Mouse (Mus musculus): ENCODE data around the gene Tspo2. TPM values are rescaled to one million over a fixed set of nuclear protein-coding genes. Genes with fewer than 3 reads are reported as not detected.
"Not testable (repeated sequence)": the region's sequence is repeated elsewhere in the genome, so short reads cannot be mapped to it uniquely, and the experiment has no call there.

Gene Tspo2
- 2.1 and 3.0 TPM in 2 replicates for polyA plus RNA-seq (2016; fragmentation: Nextera tagmentation; extraction: Ambion mirVana)

DNA sequence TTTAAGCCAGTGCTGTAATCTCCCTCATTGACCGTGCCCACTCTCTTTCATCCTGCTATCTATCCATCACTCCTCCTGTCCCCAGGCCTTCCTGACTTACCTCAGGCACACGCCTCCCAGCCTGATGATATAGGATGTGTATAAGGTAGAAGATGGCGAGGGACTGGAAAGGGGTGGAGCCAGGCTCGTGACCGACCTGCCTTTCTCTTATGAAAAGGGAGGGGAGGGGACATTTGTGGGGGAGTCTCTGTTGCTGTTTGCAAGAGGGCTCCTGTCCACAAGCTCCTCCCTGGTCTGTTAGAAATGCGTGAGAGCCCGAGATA lies at the start of gene Tspo2:
TSS of gene Tspo2 (minus strand) at position 170 of the 323 bp plus-strand sequence.
- no peaks in the 10 kb centered on the region for H3K36me3 ChIP-seq
- no peak within 1 kb of the TSS for H3K9ac ChIP-seq (replicated peaks)
- H3K4me3 ChIP-seq (replicated peaks) = no peak within 1 kb of the TSS
- no peaks in the 10 kb centered on the region for H3K27me3 ChIP-seq
- ATAC-seq (ENCODE audit: insufficient number of reproducible peaks, insufficient read depth, low FRiP score, low TSS enrichment, low read depth) = no peak
- 59% methylated on average over 7 of the region's 7 CpGs for WGBS
- H3K27ac ChIP-seq = no peak within 1 kb of the TSS
- no peak within 1 kb of the TSS for H3K4me2 ChIP-seq
- H3K9me3 ChIP-seq = no peaks in the 10 kb centered on the region
- H3K4me1 ChIP-seq (replicated peaks) = no peaks in the 10 kb centered on the region; the same call in 1 of the 2 replicates

DNA sequence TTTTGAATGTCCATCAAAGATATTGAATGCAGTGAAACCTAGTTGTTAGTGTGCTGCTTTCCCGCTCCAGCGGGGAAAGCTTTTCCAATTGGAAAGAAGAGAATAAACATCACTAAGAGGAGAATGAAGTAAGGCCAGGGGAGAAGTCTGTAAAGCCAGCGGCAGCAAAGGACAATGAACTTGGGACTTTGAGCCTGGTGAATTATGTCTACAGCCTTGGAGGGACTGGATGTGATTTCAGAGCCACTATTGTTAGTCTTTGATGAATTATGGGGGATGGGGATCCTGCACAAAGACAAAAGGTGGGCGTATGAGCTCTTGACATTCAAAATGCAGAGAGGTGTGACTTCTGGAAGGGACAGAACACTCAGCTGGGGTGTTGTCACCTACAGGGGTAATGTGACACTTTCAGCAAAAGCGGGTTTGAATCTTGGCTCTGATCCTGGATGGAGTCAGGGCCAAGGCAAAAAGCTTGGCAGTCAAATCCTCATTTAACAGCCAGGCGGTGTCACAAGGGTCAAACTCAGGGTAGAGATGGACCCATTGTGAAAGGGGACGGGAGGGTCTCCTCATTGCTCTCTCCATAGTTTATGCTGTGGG lies 49.6 kb upstream of the Tspo2 start:
- no peaks in the 10 kb centered on the region for H3K36me3 ChIP-seq
- H3K4me3 ChIP-seq (replicated peaks) = no peak overlapping the region
- WGBS = 81% methylated on average over 7 of the region's 7 CpGs
- peaks cover 11% of the 10 kb centered on the region for H3K4me1 ChIP-seq (replicated peaks)
- H3K4me2 ChIP-seq = no peak overlapping the region
- no peak for ATAC-seq (ENCODE audit: insufficient number of reproducible peaks, insufficient read depth, low FRiP score, low TSS enrichment, low read depth)
- H3K27me3 ChIP-seq = no peaks in the 10 kb centered on the region
- H3K9ac ChIP-seq (replicated peaks) = no peak overlapping the region
- no peak overlapping the region for H3K27ac ChIP-seq
- no peaks in the 10 kb centered on the region for H3K9me3 ChIP-seq

GRCm38 (mm10) chr17:48497986-48498385 lies 46.7 kb upstream of the Tspo2 start:
- 76% methylated on average over 3 of the region's 3 CpGs for WGBS
- no peaks in the 10 kb centered on the region for H3K9me3 ChIP-seq
- H3K4me2 ChIP-seq = no peak overlapping the region
- H3K9ac ChIP-seq (replicated peaks) = no peak overlapping the region
- H3K4me1 ChIP-seq (replicated peaks) = peaks cover 6% of the 10 kb centered on the region
- H3K4me3 ChIP-seq (replicated peaks) = no peak overlapping the region
- H3K36me3 ChIP-seq = no peaks in the 10 kb centered on the region
- H3K27ac ChIP-seq = no peak overlapping the region
- H3K27me3 ChIP-seq = no peaks in the 10 kb centered on the region
- no peak for ATAC-seq (ENCODE audit: insufficient number of reproducible peaks, insufficient read depth, low FRiP score, low TSS enrichment, low read depth)

DNA sequence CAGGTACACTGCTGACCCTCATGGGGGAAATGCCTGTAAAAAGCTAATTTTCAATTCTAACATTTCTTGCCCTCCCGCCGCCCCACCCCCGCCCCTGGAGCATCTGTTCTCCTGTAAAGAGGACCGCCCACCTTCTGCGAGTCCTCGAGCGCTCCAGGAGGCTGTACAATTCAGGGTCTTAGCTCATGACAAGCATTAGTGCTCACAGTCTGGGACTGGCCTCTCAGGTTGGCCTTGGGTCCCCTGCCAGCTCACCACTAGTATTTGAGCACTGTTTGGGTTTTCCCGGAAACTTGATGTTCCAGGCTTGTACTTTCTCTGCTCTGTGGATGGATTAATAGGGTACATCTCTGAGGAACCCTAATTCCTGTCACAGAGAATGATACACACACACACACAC lies 42.7 kb upstream of the Tspo2 start:
- Histone ChIP-seq H3K4me1 (replicated peaks) (peaks cover 6% of the 10 kb centered on the region), H3K27me3 (no peaks in the 10 kb centered on the region), H3K9ac (replicated peaks) (no peak overlapping the region), H3K4me3 (replicated peaks) (no peak overlapping the region), H3K27ac (no peak overlapping the region), H3K36me3 (no peaks in the 10 kb centered on the region), H3K9me3 (no peaks in the 10 kb centered on the region), H3K4me2 (no peak overlapping the region)
- 56% methylated on average over 8 of the region's 8 CpGs for WGBS
- ATAC-seq (ENCODE audit: insufficient number of reproducible peaks, insufficient read depth, low FRiP score, low TSS enrichment, low read depth) = no peak

DNA sequence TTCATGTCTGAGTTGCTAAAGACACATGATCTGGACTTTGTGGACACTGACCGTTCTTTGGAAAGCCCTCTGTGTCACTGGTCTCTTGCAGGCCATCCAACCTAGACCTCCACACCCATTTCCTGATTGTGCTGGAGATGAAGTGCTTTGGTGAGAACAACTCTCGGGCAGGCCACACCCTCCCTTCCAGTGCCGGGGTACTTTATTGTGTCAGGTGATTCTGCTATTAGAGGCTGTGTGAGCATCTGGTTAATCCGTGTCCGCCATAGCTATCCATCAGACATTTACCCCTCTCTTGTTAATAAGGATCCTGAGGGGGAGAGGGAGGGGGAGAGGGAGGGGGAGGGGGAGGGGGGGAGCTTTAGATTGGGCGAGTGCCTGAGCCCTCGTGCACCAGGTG lies 42.3 kb upstream of the Tspo2 start:
- Histone ChIP-seq H3K9ac (replicated peaks) (no peak overlapping the region), H3K27ac (no peak overlapping the region), H3K36me3 (no peaks in the 10 kb centered on the region), H3K27me3 (no peaks in the 10 kb centered on the region), H3K4me2 (no peak overlapping the region), H3K4me1 (replicated peaks) (peaks cover 6% of the 10 kb centered on the region), H3K4me3 (replicated peaks) (no peak overlapping the region), H3K9me3 (no peaks in the 10 kb centered on the region)
- ATAC-seq (ENCODE audit: insufficient number of reproducible peaks, insufficient read depth, low FRiP score, low TSS enrichment, low read depth) = no peak
- WGBS = 37% methylated on average over 7 of the region's 7 CpGs

- H3K4me1 ChIP-seq (replicated peaks) = peaks cover 6% of the 10 kb centered on the region
- 91% methylated on average over 8 of the region's 8 CpGs for WGBS
Measured at GRCm38 (mm10) chr17:48492621-48493020, 41.3 kb upstream of the Tspo2 start.

DNA sequence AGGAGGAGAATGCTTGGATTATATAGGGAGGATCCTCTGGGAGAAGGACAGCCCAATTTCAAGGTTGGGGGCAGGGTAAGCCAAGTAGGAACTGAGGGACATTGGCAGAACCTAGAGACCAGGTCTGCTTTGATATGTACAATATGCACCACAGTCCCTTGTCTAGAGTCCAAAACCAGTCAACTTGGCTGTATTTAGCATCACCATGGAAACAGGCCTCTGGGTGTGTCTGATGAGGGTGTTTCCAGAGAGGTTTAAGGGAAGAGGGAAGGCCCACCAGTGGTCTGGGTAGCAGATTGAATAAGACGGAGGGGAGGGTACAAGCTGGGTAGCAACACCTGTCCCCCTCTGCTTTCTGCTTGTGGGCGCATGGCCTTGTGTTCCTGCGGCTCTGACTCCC lies 38.1 kb upstream of the Tspo2 start:
- 92% methylated on average over 3 of the region's 3 CpGs for WGBS
- H3K4me1 ChIP-seq (replicated peaks) = peaks cover 6% of the 10 kb centered on the region
- H3K9ac ChIP-seq (replicated peaks) = no peak overlapping the region
- no peak overlapping the region for H3K4me3 ChIP-seq (replicated peaks)
- no peaks in the 10 kb centered on the region for H3K36me3 ChIP-seq
- H3K27me3 ChIP-seq = no peaks in the 10 kb centered on the region
- no peak for ATAC-seq (ENCODE audit: insufficient number of reproducible peaks, insufficient read depth, low FRiP score, low TSS enrichment, low read depth)
- H3K27ac ChIP-seq = no peak overlapping the region
- H3K9me3 ChIP-seq = no peaks in the 10 kb centered on the region
- no peak overlapping the region for H3K4me2 ChIP-seq

More at GRCm38 (mm10) chr17:48492621-48493020, 41.3 kb upstream of the Tspo2 start:
- Histone ChIP-seq H3K36me3 (no peaks in the 10 kb centered on the region), H3K9me3 (no peaks in the 10 kb centered on the region), H3K27me3 (no peaks in the 10 kb centered on the region), H3K4me2 (no peak overlapping the region), H3K9ac (replicated peaks) (no peak overlapping the region), H3K4me3 (replicated peaks) (no peak overlapping the region), H3K27ac (no peak overlapping the region)
- no peak for ATAC-seq (ENCODE audit: insufficient number of reproducible peaks, insufficient read depth, low FRiP score, low TSS enrichment, low read depth)

GRCm38 (mm10) chr17:48484191-48484590 lies 32.9 kb upstream of the Tspo2 start:
- no peaks in the 10 kb centered on the region for H3K36me3 ChIP-seq
- H3K4me1 ChIP-seq (replicated peaks) = no peaks in the 10 kb centered on the region
- H3K4me2 ChIP-seq = no peak overlapping the region
- 93% methylated on average over 5 of the region's 5 CpGs for WGBS
- H3K27ac ChIP-seq = no peak overlapping the region
- ATAC-seq (ENCODE audit: insufficient number of reproducible peaks, insufficient read depth, low FRiP score, low TSS enrichment, low read depth) = no peak
- no peaks in the 10 kb centered on the region for H3K27me3 ChIP-seq
- H3K9ac ChIP-seq (replicated peaks) = no peak overlapping the region
- H3K9me3 ChIP-seq = no peaks in the 10 kb centered on the region
- no peak overlapping the region for H3K4me3 ChIP-seq (replicated peaks)

DNA sequence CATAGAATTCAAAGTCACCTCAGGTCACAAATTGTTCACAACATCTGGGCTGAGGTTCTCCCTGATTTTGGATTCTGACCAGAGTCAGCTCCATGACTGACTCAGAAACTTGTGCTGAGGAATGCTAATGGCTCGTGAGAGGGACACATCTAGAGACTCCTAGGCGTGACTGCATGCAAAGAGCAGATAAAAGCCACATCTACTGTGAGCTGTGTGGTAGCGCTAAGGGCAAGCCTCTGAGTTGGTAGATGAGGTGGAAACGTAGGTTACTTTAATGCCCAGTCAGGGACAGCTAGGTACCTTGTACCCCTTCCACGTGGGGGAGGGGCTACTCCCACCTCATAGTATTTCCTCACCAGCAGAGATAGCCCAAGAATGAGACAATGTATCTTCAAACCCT lies 32.4 kb upstream of the Tspo2 start:
- Histone ChIP-seq H3K36me3 (no peaks in the 10 kb centered on the region), H3K4me3 (replicated peaks) (no peak overlapping the region), H3K9ac (replicated peaks) (no peak overlapping the region), H3K27me3 (no peaks in the 10 kb centered on the region), H3K9me3 (no peaks in the 10 kb centered on the region), H3K4me2 (no peak overlapping the region), H3K4me1 (replicated peaks) (no peaks in the 10 kb centered on the region), H3K27ac (no peak overlapping the region)
- WGBS = 86% methylated on average over 5 of the region's 5 CpGs
- no peak for ATAC-seq (ENCODE audit: insufficient number of reproducible peaks, insufficient read depth, low FRiP score, low TSS enrichment, low read depth)

GRCm38 (mm10) chr17:48479952-48480351 lies 28.6 kb upstream of the Tspo2 start:
- no peak overlapping the region for H3K9ac ChIP-seq (replicated peaks)
- ATAC-seq (ENCODE audit: insufficient number of reproducible peaks, insufficient read depth, low FRiP score, low TSS enrichment, low read depth) = no peak
- H3K9me3 ChIP-seq = no peaks in the 10 kb centered on the region
- H3K4me3 ChIP-seq (replicated peaks) = no peak overlapping the region
- no peak overlapping the region for H3K4me2 ChIP-seq
- H3K27ac ChIP-seq = no peak overlapping the region
- 85% methylated on average over 10 of the region's 10 CpGs for WGBS
- no peaks in the 10 kb centered on the region for H3K27me3 ChIP-seq
- H3K36me3 ChIP-seq = no peaks in the 10 kb centered on the region
- H3K4me1 ChIP-seq (replicated peaks) = no peaks in the 10 kb centered on the region

GRCm38 (mm10) chr17:48475444-48475843 lies 24.1 kb upstream of the Tspo2 start:
- H3K9me3 ChIP-seq = no peaks in the 10 kb centered on the region
- WGBS = 82% methylated on average over 8 of the region's 8 CpGs
- H3K36me3 ChIP-seq = no peaks in the 10 kb centered on the region

DNA sequence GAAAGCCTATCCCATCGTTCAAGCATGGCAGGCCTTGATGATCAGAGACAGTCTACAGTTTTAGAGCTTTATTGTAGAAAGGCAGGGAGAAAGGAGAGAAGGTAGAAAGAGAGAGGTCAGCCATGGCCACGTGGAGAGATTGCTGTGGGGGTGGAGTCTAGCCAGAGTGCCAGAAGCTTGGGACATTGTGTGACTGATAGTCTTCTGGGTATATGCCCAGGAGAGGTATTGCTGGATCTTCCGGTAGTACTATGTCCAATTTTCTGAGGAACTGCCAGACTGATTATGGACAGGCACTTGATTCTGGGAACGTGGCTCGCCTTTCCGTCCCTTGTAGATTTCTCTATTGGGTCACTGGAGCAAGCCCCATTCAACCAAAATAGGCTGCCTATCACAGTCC lies 23.0 kb upstream of the Tspo2 start:
- not testable (repeated sequence) for H3K4me1 ChIP-seq (replicated peaks); H3K27me3 ChIP-seq; ATAC-seq (ENCODE audit: insufficient number of reproducible peaks, insufficient read depth, low FRiP score, low TSS enrichment, low read depth); H3K4me3 ChIP-seq (replicated peaks); H3K27ac ChIP-seq; H3K36me3 ChIP-seq; H3K9me3 ChIP-seq; H3K4me2 ChIP-seq; H3K9ac ChIP-seq (replicated peaks)
- 83% methylated on average over 6 of the region's 6 CpGs for WGBS

More at GRCm38 (mm10) chr17:48475444-48475843, 24.1 kb upstream of the Tspo2 start:
- Histone ChIP-seq H3K4me1 (replicated peaks) (no peaks in the 10 kb centered on the region), H3K4me2 (no peak overlapping the region), H3K9ac (replicated peaks) (no peak overlapping the region), H3K4me3 (replicated peaks) (no peak overlapping the region), H3K27me3 (no peaks in the 10 kb centered on the region), H3K27ac (no peak overlapping the region)
- ATAC-seq (ENCODE audit: insufficient number of reproducible peaks, insufficient read depth, low FRiP score, low TSS enrichment, low read depth) = no peak
